Mouse (Mus musculus): Measurements from ENCODE around the gene Zmat5.

Zmat5 gene

GRCm38 (mm10) chr11:4784629-4785142 lies 80.2 kb downstream of the Zmat5 start:
- peak; percentile 40 for DNase-seq
